Mouse (Mus musculus) cortical plate, adult 2 months (tissue): ENCODE measurements at regions not wholly inside any gene's neighbourhood (a gene's known extent, or its start where the extent isn't known, plus 50 kb on each side); places are given as distances from the start of the nearest gene placed in this dataset.

Experiments
- CTCF ChIP-seq: fragments of 200-500 bp; IDR thresholded peaks from 2 replicates; pipeline ENCODE4 v1.5.1; 2011; ENCODE audit warnings: mild to moderate bottlenecking, control low read depth, low read length; ENCODE audit not compliant: insufficient read depth; ENCODE audit errors: extremely low read depth
- POLR2A ChIP-seq: fragments of 200-500 bp; IDR thresholded peaks from 2 replicates; pipeline ENCODE4 v1.6.1; 2011; ENCODE audit warnings: mild to moderate bottlenecking, low read length, control low read depth; ENCODE audit not compliant: insufficient read depth; ENCODE audit errors: extremely low read depth

DNA sequence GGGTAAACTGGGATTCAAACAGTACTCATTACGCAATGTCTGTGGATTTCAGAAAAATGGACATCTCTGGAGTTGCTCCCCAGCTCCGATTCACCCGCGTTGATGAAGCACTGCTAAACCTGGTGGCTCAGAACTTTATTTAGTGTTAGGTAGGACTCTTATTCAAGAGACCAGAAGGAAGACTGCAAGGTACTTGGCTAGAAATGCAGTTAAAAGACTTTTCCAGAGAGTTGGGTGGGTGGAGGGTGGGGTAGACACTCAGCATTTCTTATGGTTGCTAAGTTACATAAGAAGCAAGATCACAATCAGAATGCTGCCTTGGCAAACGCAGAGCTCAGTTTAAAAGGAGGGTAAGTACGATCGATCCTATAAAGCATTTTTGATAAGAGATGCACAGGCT, 230.2 kb downstream of the Adgrg6 start:
- TF ChIP-seq CTCF (no peak), POLR2A (no peak)
